Mouse (Mus musculus): ENCODE data around the gene Pde3a.

- TF ChIP-seq CTCF (IDR thresholded peaks at IDR 0.05; ENCODE audit: control insufficient read depth, insufficient read depth, insufficient replicate concordance, low read depth, low read length) (no peak), POLR2A (IDR thresholded peaks at IDR 0.05; ENCODE audit: control insufficient read depth, low read depth, low read length) (no peak)
These were observed 79.0 kb downstream of the Pde3a start for GRCm38 (mm10) chr6:141328071-141328470.

Measured in testis, adult 2 months (tissue).